Mouse (Mus musculus) c-Kit-positive CD71-positive TER-119-positive erythroid progenitor cells, embryonic 14.5 days (primary cell): ENCODE data around the gene Fndc5.
A peak's percentile ranks its signal among the peaks of the same experiment; 100 is the strongest.

Source experiments
- DNase-seq: peaks from one replicate; pipeline ENCODE4 v3.0.0-alpha.2; 2013; ENCODE audit warnings: low spot score

Gene Fndc5

GRCm38 (mm10) chr4:129136579-129137391, at the start of gene Fndc5:
Fndc5 (plus strand) TSS chr4:129136999.
- DNase-seq = no peak

- no peak for DNase-seq
Measured at GRCm38 (mm10) chr4:129087850-129088249, 48.9 kb upstream of the Fndc5 start.

GRCm38 (mm10) chr4:129095276-129095675, 41.5 kb upstream of the Fndc5 start:
- no peak for DNase-seq

- no peak for DNase-seq
Measured at GRCm38 (mm10) chr4:129097006-129097405, 39.8 kb upstream of the Fndc5 start.

- DNase-seq = no peak
Measured at GRCm38 (mm10) chr4:129102133-129102829, 34.5 kb upstream of the Fndc5 start.

GRCm38 (mm10) chr4:129105356-129105755, 31.4 kb upstream of the Fndc5 start, which contains the start of gene Tmem54:
Tmem54 (plus strand) TSS chr4:129105548.
- DNase-seq = no peak

- DNase-seq = no peak
Measured at GRCm38 (mm10) chr4:129106073-129106472, 30.7 kb upstream of the Fndc5 start.

- no peak for DNase-seq
Measured at GRCm38 (mm10) chr4:129107348-129107899, 29.4 kb upstream of the Fndc5 start.

- no peak for DNase-seq
Measured at GRCm38 (mm10) chr4:129108624-129109023, 28.2 kb upstream of the Fndc5 start.

GRCm38 (mm10) chr4:129110804-129111203, 26.0 kb upstream of the Fndc5 start:
- DNase-seq = no peak

- no peak for DNase-seq
Measured at GRCm38 (mm10) chr4:129111350-129111749, 25.4 kb upstream of the Fndc5 start.

- DNase-seq = no peak
Measured at GRCm38 (mm10) chr4:129112231-129112630, 24.6 kb upstream of the Fndc5 start.

GRCm38 (mm10) chr4:129113083-129113988, 23.5 kb upstream of the Fndc5 start:
- DNase-seq = peak; percentile 66

GRCm38 (mm10) chr4:129116703-129117102, 20.1 kb upstream of the Fndc5 start:
- no peak for DNase-seq

GRCm38 (mm10) chr4:129117720-129118510, 18.9 kb upstream of the Fndc5 start:
- no peak for DNase-seq

GRCm38 (mm10) chr4:129119708-129120107, 17.1 kb upstream of the Fndc5 start:
- no peak for DNase-seq

GRCm38 (mm10) chr4:129120520-129121445, 16.0 kb upstream of the Fndc5 start:
- DNase-seq = no peak

GRCm38 (mm10) chr4:129121569-129122086, 15.2 kb upstream of the Fndc5 start, which contains the start of gene Hpca:
Hpca (minus strand) TSS chr4:129122036.
- DNase-seq = no peak

GRCm38 (mm10) chr4:129122107-129122506, 14.7 kb upstream of the Fndc5 start:
- no peak for DNase-seq

GRCm38 (mm10) chr4:129122719-129123118, 14.1 kb upstream of the Fndc5 start:
- no peak for DNase-seq
